In the genomic region with DNA sequence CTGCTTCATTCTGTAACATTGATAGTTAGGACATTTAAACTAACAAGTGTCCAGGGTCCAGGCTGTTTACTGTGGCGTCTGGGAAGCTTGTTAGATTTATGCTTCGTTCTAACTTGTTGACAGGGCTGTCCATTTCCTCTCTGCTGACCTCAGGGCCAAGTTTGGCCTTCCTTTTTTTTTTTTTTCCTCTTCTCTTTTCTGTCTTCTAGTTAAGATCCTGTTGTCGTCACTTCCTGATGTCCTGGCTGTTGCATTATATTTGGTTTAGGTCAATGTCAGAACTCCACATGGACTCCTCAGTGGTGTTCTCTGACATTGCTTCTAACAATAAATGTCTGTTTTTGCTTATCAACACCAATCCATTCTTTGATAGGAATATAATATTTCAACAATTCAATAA, we compare ENCODE assay signal across 22 mouse cellular contexts. TPM values are rescaled to one million over a fixed set of nuclear protein-coding genes. Genes with fewer than 3 reads are reported as not detected.
DNase-seq lines count a peak whose midpoint lies in the region; TF ChIP-seq lines count a peak whose summit lies in the region.
"Had no signal": no experiment of that assay in that cellular context is flagged by ENCODE, and none has a peak within 500 bp of the region (broad histone marks: within the 10 kb centered on the region; RNA-seq: fewer than 3 reads in every experiment).

No protein-coding gene starts in this region.

- H3K4me3 ChIP-seq in macrophage (ENCODE audit: inconsistent target), result no peak overlapping the region
- no peak overlapping the region for H3K4me3 ChIP-seq in left cerebral cortex, adult 2 months
- H3K4me3 ChIP-seq: embryonic facial prominence, embryonic 15.5 days; erythroblast, embryonic 14.5 days; forebrain, embryonic 10.5 days; forebrain, embryonic 15.5 days; heart, embryonic 10.5 days; hindbrain, embryonic 13.5 days; intestine, embryonic 15.5 days had no signal

- DNase-seq in heart, adult 18-20 months, result peak; percentile 8 to 25
- DNase-seq in heart, postnatal 14 days, result no peak
- peak; percentile 20 for DNase-seq in lung, postnatal 36 days
- no peak for DNase-seq in lung, postnatal 4 days
- peak; percentile 11 for DNase-seq in skeletal muscle tissue, adult 2 months (ENCODE audit: low read depth, low spot score)
- DNase-seq in left cerebral cortex, adult 2 months (ENCODE audit: extremely low spot score in 1 of 2, low spot score in 2 of 2), result no peak
- no peak for DNase-seq in gastrocnemius, postnatal 10 days
- DNase-seq: adrenal gland, adult 2 months; adrenal gland, postnatal 36 days; cerebellum, adult 11 months; cerebellum, adult 8-10 months; cerebellum, postnatal 25 days; gastrocnemius, postnatal 25 days; heart, postnatal 10 days had no signal

- no peak for TF ChIP-seq CTCF in left cerebral cortex, adult 2 months (IDR thresholded peaks at IDR 0.05)

- H3K79me2 ChIP-seq in macrophage (ENCODE audit: inconsistent target), result peaks cover 36% of the 10 kb centered on the region; the same call in 1 of the 2 replicates

- WGBS in macrophage (ENCODE audit: missing documents), result 10% methylated on average over 3 of the region's 3 CpGs

- H3K27ac ChIP-seq in macrophage, result peak overlapping the region; percentile 57
- H3K27ac ChIP-seq in left cerebral cortex, adult 2 months, result no peak overlapping the region
- H3K27ac ChIP-seq: embryonic facial prominence, embryonic 15.5 days; forebrain, embryonic 10.5 days; forebrain, embryonic 15.5 days; heart, embryonic 10.5 days; hindbrain, embryonic 13.5 days; intestine, embryonic 15.5 days had no signal

- no peaks in the 10 kb centered on the region for H3K36me3 ChIP-seq in macrophage (ENCODE audit: inconsistent target)
- H3K36me3 ChIP-seq: embryonic facial prominence, embryonic 15.5 days; forebrain, embryonic 10.5 days; forebrain, embryonic 15.5 days; heart, embryonic 10.5 days; hindbrain, embryonic 13.5 days; intestine, embryonic 15.5 days had no signal

- intact Hi-C loops in heart, postnatal 14 days (cut with DNase I), result no loop called here
- intact Hi-C loops in left cerebral cortex, adult 2 months (cut with DNase I), result no loop called here

RNA-seq across cellular contexts. Expression of a gene that starts 15.4 kb away (rescaled TPM):
- 10 to 100 TPM; 50.1 to 58.4 TPM for total RNA-seq in heart, adult 18-20 months (2021)
- total RNA-seq in heart, postnatal 14 days (2021), result 10 to 100 TPM; 19.7 to 30.0 TPM
- total RNA-seq in macrophage (2018; cell fraction: chromatin; rRNA removed), result 10 to 100 TPM; 11.2 to 45.9 (median 25.5) TPM
- 10 to 100 TPM; 32.7 to 48.8 (median 40.0) TPM for total RNA-seq in macrophage (2018; cell fraction: cytosol; rRNA removed)
- total RNA-seq in macrophage (2018; cell fraction: nucleus; rRNA removed), result 10 to 100 TPM; 12.2 to 46.1 (median 26.5) TPM
- 40.5 to 43.9 TPM (median 43.6 TPM) in 3 replicates for polyA plus RNA-seq in macrophage (2018)
- total RNA-seq in left cerebral cortex, adult 2 months (2021), result 1 to 10 TPM; 4.6 to 7.0 TPM
- total RNA-seq in gastrocnemius, postnatal 10 days (2021), result 10 to 100 TPM; 10.4 to 11.2 TPM

RNA-seq across cellular contexts. Expression of a gene that starts 42.1 kb away (rescaled TPM):
- total RNA-seq in heart, adult 18-20 months (2021), result 10 to 100 TPM; 28.8 to 32.3 TPM
- 10 to 100 TPM; 16.0 to 17.3 TPM for total RNA-seq in heart, postnatal 14 days (2021)
- 10 to 100 TPM in 15 of 26 experiments, 1 to 10 TPM in 11; 2.2 to 22.3 (median 10.8) TPM for total RNA-seq in macrophage (2018; cell fraction: chromatin; rRNA removed)
- total RNA-seq in macrophage (2018; cell fraction: cytosol; rRNA removed), result 10 to 100 TPM; 31.1 to 97.3 (median 60.1) TPM
- total RNA-seq in macrophage (2018; cell fraction: nucleus; rRNA removed), result 10 to 100 TPM in 22 of 26 experiments, 1 to 10 TPM in 4; 5.6 to 46.2 (median 25.0) TPM
- 46.9 to 66.1 TPM (median 61.2 TPM) in 3 replicates for polyA plus RNA-seq in macrophage (2018)
- total RNA-seq in left cerebral cortex, adult 2 months (2021), result 10 to 100 TPM; 28.2 to 34.3 TPM
- total RNA-seq in gastrocnemius, postnatal 10 days (2021), result 10 to 100 TPM; 19.0 to 20.9 TPM

Comparison
In these comparisons a context has a peak if more than half of its experiments do, and no peak if none do; other contexts are left out.
1. DNase-seq: peak in heart, adult 18-20 months (2 of 2), lung, postnatal 36 days (single experiment) and skeletal muscle tissue, adult 2 months (single experiment); none in heart, postnatal 14 days (0 of 2), lung, postnatal 4 days (0 of 2), left cerebral cortex, adult 2 months (0 of 2) and gastrocnemius, postnatal 10 days (single experiment).